Mouse (Mus musculus) megakaryocyte, adult 5-6 weeks (primary cell): ENCODE measurements around the gene Sbk2. TPM values are rescaled to one million over a fixed set of nuclear protein-coding genes. Genes with fewer than 3 reads are reported as not detected.

Experiments used
- ATAC-seq: 2 replicates; pipeline ENCODE4 v1.8.0; 2016; ENCODE audit warnings: mild to moderate bottlenecking, inconsistent platforms; ENCODE audit not compliant: poor library complexity, severe bottlenecking
- total RNA-seq, 2 experiments: library from RNA; stranded (forward) in 1 of 2; stranded (reverse) in 1 of 2; fragments of 153-499, 151-499 nt in 1 of 2; fragments of 221-1000, 200-1000 nt in 1 of 2; gene quantifications; 2 replicates each; pipeline versions ENCODE4 v1.2.3 to v1.2.4; 2015 to 2017

The Sbk2 gene
- total RNA-seq, 2 experiments from 2014 or later, result not detected

DNA sequence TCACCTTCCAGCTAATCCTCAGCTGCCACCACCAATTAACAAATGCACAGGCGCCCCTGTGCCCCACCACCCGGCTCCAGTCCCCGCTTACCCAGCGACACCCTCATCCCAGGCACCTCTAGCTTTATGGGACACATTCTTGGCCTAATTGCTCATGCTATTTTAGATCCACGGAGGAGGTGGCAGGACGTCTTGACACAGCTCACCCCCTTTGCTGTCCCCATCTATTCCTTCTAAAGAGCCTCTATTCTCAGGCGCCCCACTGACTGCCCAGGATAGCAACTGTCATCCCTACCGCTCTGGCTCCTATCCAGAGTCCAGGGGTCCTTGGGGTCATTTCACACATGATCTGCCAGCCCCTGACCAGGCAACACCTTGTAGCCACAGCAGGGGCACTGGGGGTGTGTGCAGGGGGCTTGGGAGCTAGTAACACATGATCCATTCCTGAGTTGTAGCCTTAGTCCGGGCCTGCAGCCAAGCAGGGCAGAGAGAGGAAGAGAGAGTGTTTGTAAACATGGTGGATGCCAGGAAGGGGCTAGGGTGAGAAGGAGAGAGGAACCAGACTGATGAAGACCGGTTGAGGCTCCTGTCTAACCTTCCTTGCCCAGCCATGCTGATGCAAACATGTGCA lies 10.3 kb downstream of the Sbk2 start:
- ATAC-seq, result no peak

GRCm38 (mm10) chr7:4950561-4951342 lies 13.5 kb downstream of the Sbk2 start:
- no peak for ATAC-seq

GRCm38 (mm10) chr7:4948386-4948785 lies 15.8 kb downstream of the Sbk2 start:
- ATAC-seq, result peak; percentile 65

DNA sequence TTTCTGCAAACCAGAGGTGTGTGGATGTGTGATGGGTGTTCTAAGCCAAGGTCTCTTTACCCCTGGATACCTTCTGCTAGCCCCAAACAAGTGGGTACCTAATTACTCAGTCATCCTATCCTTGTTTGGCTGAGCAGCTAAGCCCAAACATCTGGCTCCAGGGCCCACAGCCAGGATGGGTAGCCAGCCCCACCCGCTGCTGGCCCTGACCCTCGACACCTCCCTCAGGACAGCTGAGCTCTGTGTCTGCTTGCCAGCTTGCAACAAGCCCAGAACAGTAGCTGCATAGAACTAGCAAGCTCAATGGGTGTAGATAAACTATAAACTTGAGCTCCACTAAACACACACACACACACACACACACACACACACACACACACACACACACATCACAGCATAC lies 16.4 kb downstream of the Sbk2 start:
- ATAC-seq, result no peak

GRCm38 (mm10) chr7:4943223-4943815 lies 20.9 kb downstream of the Sbk2 start:
- ATAC-seq, result peak; percentile 93

DNA sequence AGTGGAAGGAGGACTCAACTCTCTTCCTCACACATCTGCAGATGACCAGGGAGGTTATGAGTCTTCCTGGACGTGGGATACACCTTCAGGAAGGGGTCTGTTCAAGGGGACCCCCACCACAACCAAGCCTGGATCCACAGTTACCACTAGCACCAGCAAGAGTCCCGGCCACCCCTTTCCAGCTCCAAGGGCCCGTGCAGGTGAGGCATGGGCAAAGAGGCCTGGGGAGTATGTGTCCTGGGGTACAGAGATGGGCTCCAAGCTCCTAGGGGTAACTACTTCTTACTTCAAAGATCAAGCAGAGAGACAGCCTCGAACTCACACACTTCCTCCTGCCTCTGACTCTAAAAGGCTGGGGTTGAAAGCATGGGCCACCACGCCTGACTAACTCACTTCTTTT lies 21.5 kb downstream of the Sbk2 start:
- ATAC-seq, result no peak

GRCm38 (mm10) chr7:4940068-4940479 lies 24.1 kb downstream of the Sbk2 start:
- ATAC-seq, result peak; percentile 64

DNA sequence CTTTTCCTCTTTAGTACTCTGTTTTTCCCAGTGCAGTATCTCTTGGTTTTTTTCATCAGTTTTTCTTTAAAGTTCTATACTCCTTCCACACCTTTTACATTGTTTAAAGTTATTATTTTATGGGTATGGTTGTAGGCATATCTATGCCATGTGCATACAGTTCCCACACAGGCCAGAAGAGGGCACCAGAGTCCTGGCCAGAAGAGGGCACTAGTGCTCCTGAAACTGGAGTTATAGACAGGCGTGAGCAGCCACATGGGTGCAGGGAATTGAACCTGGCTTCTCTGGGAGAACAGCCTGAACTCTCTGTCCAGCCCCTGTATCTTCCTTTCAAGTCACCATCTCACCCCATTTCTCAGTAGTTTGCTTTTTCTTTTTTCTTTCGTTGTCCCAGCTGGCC lies 25.8 kb downstream of the Sbk2 start:
- ATAC-seq, result peak; percentile 60

DNA sequence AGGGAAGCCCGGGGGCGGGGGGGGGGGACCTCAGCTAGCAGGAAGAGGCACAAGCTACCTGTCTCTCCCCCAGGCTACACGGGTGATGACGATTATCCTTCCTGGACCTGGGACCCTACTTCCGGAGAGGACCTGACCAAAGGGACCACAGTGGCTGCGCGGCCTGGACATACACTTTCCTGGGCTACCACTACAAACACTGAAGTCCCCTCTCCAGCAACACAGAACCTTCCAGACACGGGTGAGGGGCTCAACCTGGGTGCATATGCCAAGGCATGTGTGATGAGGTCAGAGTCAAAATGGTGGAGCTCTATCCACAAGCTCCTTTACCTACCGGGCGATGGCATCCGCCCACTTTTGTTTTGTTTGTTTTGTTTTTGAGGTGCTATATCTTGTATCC lies 26.8 kb downstream of the Sbk2 start:
- ATAC-seq, result no peak

GRCm38 (mm10) chr7:4936832-4937231 lies 27.4 kb downstream of the Sbk2 start:
- no peak for ATAC-seq

- ATAC-seq, result no peak; the same call in 1 of the 2 replicates
These were observed 29.9 kb downstream of the Sbk2 start for GRCm38 (mm10) chr7:4934160-4934914.

DNA sequence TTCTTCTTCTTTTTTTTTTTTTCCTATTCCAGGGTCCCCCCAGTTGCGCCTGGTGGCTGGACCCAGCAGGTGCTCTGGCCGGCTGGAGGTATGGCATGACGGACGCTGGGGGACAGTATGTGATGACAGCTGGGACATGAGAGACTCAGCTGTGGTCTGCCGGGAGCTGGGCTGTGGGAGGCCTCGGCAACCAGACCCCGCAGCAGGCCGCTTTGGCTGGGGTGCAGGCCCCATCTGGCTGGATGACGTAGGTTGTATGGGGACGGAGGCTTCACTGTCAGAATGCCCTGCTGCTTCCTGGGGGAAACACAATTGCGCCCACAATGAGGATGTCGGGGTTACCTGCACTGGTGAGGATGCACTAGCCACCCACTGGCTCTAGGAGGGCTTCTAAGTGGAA lies 31.1 kb downstream of the Sbk2 start:
- ATAC-seq, result no peak

- no peak for ATAC-seq
These were observed 35.9 kb downstream of the Sbk2 start for GRCm38 (mm10) chr7:4928323-4928722.

DNA sequence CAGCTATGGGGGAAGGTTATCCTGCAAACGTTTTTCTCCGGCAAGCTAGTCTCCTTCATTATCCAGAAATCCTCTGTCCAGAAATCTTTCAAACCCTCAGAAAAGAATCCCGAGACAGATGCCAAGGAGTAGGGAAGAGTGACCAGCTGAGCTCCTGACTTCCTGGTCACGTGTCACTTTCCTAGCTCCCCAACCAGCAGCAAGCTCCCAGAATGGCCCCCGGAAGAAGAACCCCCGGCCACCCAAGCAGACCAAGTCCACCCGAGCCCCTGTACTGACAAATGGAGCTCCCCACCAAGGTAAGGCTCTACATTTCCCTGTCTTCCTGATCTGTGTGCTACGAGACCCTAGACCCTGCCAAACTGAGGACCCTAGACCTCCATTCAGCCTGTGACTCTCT lies 36.5 kb downstream of the Sbk2 start:
- ATAC-seq, result no peak

GRCm38 (mm10) chr7:4926849-4927248 lies 37.4 kb downstream of the Sbk2 start:
- ATAC-seq, result no peak

DNA sequence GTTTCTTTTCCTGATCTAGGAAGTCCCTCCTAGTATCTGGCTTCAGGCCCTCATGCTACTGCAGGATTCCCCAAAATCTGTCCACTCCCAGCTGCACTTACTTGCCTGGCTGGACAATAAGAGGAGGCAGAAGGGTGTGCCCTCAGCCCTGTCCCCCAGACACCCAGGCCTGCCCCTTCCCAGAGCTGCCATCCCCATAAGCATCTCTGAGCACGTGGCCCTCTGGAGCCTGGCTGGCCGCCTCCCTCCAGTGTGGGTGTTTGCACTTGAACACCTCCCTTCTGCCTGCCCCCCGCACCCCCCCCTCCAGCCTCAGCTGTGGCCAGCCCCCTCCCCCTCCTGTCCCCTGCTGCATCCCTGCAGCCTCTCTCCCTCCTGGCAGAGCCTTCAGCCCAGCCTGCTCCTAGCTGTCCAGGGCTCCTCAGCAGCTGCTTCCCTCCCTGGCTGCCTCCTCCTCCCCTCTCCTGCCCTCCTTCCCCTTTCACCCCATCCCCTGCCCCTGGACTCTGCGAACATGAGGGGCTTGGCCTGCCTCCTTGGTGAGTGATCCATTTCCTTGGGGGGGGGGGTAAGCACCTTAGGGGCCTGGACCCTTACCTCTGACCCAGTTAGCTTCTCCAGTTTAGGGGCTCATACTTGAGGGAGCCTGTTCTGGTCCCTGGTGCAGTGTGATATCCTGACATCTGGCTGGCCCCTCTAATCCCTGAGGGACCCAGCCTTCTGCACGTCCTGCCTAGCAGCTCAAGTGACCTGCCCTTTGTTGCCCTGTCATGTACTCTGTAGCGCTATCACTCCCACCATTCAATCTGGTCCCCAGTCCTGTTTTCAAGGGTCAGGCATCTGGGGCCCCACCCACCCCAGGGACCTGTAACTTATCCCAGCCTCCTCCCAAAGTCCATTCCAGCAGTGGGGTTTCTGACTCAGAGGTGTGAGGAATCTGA lies 38.5 kb downstream of the Sbk2 start, which contains the start of gene Ssc5d:
Gene Ssc5d (plus strand): TSS at position 345 of the 941 bp plus-strand sequence.
- ATAC-seq, result no peak

GRCm38 (mm10) chr7:4924891-4925301 lies 39.3 kb downstream of the Sbk2 start:
- no peak for ATAC-seq

GRCm38 (mm10) chr7:4924483-4924882 lies 39.7 kb downstream of the Sbk2 start:
- no peak for ATAC-seq

- peak; percentile 50 for ATAC-seq
These were observed 40.4 kb downstream of the Sbk2 start for GRCm38 (mm10) chr7:4923586-4924364.
